Comparison of ENCODE assay signal across 8 mouse cellular contexts in genomic region chr6:115523201-115523600, GRCm38 (mm10). TPM values are rescaled to one million over a fixed set of nuclear protein-coding genes. Genes with fewer than 3 reads are reported as not detected.
DNase-seq lines count a peak whose midpoint lies in the region; ATAC-seq lines count a peak whose summit lies in the region.

No protein-coding gene starts in this region.

- DNase-seq in heart, adult 18-20 months: peak; percentile 69 to 73
- DNase-seq in 3T3-L1 (ENCODE audit: low read depth, low spot score): peak; percentile 65
- peak; percentile 82 for DNase-seq in cerebellum, adult 9-11 months
- peak; percentile 44 to 55 for DNase-seq in layer of hippocampus, adult 8-10 months (ENCODE audit: low spot score in 2 of 2)
- no peak for DNase-seq in c-Kit-positive CD71-positive TER-119-positive erythroid progenitor cells, embryonic 14.5 days (ENCODE audit: low spot score)
- DNase-seq in B cell, adult 2 months: no peak

- H3K9ac ChIP-seq in heart, embryonic 12.5 days: no peak overlapping the region

- whole genome bisulfite sequencing in heart, embryonic 12.5 days: 77% methylated on average over 9 of the region's 9 CpGs

- H3K4me1 ChIP-seq in heart, embryonic 12.5 days (replicated peaks): peaks cover 16% of the 10 kb centered on the region

- H3K27ac ChIP-seq in heart, embryonic 12.5 days (ENCODE audit: poor library complexity, severe bottlenecking): no peak overlapping the region

- H3K36me3 ChIP-seq in heart, embryonic 12.5 days: no peaks in the 10 kb centered on the region

- H3K27me3 ChIP-seq in heart, embryonic 12.5 days (replicated peaks): peaks cover 20% of the 10 kb centered on the region

- ATAC-seq in heart, embryonic 12.5 days (ENCODE audit: insufficient number of reproducible peaks, low FRiP score): no peak
- no peak for ATAC-seq in monocyte, adult 5-6 weeks (replicated peaks; ENCODE audit: insufficient number of reproducible peaks, low FRiP score, low TSS enrichment, poor library complexity, severe bottlenecking)

- no peak overlapping the region for H3K4me2 ChIP-seq in heart, embryonic 12.5 days

- no peak overlapping the region for H3K4me3 ChIP-seq in heart, embryonic 12.5 days

- no peaks in the 10 kb centered on the region; the same call in 1 of the 2 replicates for H3K9me3 ChIP-seq in heart, embryonic 12.5 days (replicated peaks)

RNA-seq across cellular contexts. Expression of gene Tsen2, which starts 21.3 kb away (rescaled TPM):
- total RNA-seq in heart, adult 18-20 months (2021): 1 to 10 TPM; 6.0 to 7.4 TPM
- 20.0 and 20.4 TPM in 2 replicates for polyA plus RNA-seq in heart, embryonic 12.5 days (2016; fragmentation: Nextera tagmentation; extraction: Ambion mirVana)
- total RNA-seq in layer of hippocampus, adult 8-10 months (2022): 10 to 100 TPM; 26.6 to 37.1 (median 27.1) TPM
- 1.3 to 7.5 TPM (median 2.8 TPM) in 3 replicates for total RNA-seq in monocyte, adult 5-6 weeks (2017)

Comparison
In these comparisons a context has a peak if more than half of its experiments do, and no peak if none do; other contexts are left out.
1. DNase-seq: peak in heart, adult 18-20 months (2 of 2), 3T3-L1 (single experiment), cerebellum, adult 9-11 months (single experiment) and layer of hippocampus, adult 8-10 months (2 of 2); none in c-Kit-positive CD71-positive TER-119-positive erythroid progenitor cells, embryonic 14.5 days (single experiment) and B cell, adult 2 months (0 of 2).